Mouse (Mus musculus) hindlimb bud, embryonic 11.5 days (tissue): ENCODE measurements at regions not wholly inside any gene's neighbourhood (a gene's known extent, or its start where the extent isn't known, plus 50 kb on each side); places are given as distances from the start of the nearest gene placed in this dataset.

Experiments
- DNase-seq: peaks from one replicate; pipeline ENCODE4 v3.0.0-alpha.2; 2012; ENCODE audit warnings: low read depth, low spot score; ENCODE audit errors: extremely low spot score

DNA sequence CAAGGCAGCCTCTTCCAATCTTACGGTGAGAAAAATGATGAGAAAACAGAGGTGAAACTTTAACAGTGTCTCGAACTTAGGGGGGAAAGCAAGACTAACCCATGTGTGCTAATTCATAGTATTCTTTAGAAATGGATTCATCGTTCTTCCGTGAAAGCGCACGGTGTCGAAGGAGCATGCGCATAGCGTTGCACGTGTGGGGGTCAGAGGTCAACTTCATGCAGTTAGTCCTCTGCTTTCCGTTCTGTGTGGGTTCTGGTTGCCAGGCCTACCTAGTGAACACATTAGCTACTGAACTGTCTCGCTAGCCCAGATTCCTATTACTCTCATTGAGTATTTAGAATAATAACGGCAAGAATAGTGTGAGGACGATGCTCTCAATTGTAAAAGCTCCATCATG lies 74.7 kb upstream of the Kcnk2 start:
- no peak for DNase-seq

DNA sequence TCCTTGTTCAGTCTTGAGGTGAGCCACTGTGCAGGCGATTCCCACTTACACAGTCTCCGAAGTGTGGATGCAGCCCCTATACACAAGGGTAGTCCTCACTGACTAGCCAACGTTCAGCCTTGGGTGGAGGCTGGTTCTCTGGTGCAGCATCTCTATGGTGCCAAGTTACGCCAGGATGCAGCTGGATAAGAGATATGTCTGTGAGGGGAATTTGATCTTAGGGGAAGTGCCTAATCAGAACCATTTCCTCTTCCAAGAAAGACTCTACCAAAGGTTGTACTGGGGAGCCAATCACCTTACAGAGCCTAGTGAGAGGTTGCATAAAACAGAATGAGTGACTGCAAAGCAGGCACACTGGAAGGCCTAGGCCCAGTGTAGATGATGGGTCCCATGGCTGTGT lies 71.0 kb upstream of the Kcnk2 start:
- DNase-seq: no peak

DNA sequence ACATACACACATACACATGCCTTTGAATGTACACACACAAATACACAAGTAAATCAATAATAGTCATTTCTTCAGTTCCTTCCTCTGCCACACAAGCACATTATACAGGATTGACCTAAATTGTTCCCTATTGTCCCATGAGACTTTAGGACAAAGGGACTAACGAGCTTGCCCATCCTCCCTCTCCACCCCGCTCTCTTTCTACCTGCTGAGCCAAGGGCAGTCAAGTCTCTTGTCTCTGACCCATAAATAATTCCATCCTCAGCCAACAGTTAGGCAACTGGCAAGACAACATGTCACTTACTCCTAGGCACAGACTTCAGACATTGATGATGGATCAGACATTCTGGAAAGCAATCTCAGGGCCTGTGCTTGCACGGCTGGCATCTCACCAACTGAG lies 56.3 kb upstream of the Kcnk2 start:
- no peak for DNase-seq
